ENCODE assay signal across 28 mouse cellular contexts in genomic region chr7:100744372-100744771, GRCm38 (mm10). TPM values are rescaled to one million over a fixed set of nuclear protein-coding genes. Genes with fewer than 3 reads are reported as not detected.
A peak's percentile ranks its signal among the peaks of the same experiment; 100 is the strongest.
DNase-seq lines count a peak whose midpoint lies in the region; ATAC-seq and TF ChIP-seq lines count a peak whose summit lies in the region.
"Had no signal": no experiment of that assay in that cellular context is flagged by ENCODE, and none has a peak within 500 bp of the region (broad histone marks: within the 10 kb centered on the region; RNA-seq: fewer than 3 reads in every experiment).

No protein-coding gene starts in this region.

- no peak overlapping the region for H3K9ac ChIP-seq in forebrain, embryonic 15.5 days (replicated peaks)
- H3K9ac ChIP-seq in forebrain, embryonic 13.5 days: no peak overlapping the region
- H3K9ac ChIP-seq in neural tube, embryonic 15.5 days (replicated peaks): no peak overlapping the region
- H3K9ac ChIP-seq: heart, embryonic 12.5 days; hindbrain, embryonic 13.5 days; liver, embryonic 14.5 days; midbrain, embryonic 15.5 days had no signal

- no peak overlapping the region for H3K4me3 ChIP-seq in forebrain, embryonic 15.5 days
- H3K4me3 ChIP-seq in forebrain, embryonic 13.5 days: no peak overlapping the region
- H3K4me3 ChIP-seq in layer of hippocampus, adult 2 months: no peak overlapping the region
- H3K4me3 ChIP-seq in neural tube, embryonic 15.5 days (replicated peaks): no peak overlapping the region
- H3K4me3 ChIP-seq: heart, adult 2 months; heart, embryonic 12.5 days; hindbrain, embryonic 13.5 days; midbrain, embryonic 15.5 days had no signal

- H3K27ac ChIP-seq in forebrain, embryonic 15.5 days (replicated peaks): peak overlapping the region; percentile 74
- no peak overlapping the region for H3K27ac ChIP-seq in forebrain, embryonic 13.5 days
- H3K27ac ChIP-seq in layer of hippocampus, adult 2 months: peak overlapping the region; percentile 56
- H3K27ac ChIP-seq in neural tube, embryonic 15.5 days (replicated peaks): peak overlapping the region; percentile 35; the same call in 1 of the 2 replicates
- H3K27ac ChIP-seq: heart, adult 2 months; hindbrain, embryonic 13.5 days; liver, embryonic 14.5 days; macrophage; midbrain, embryonic 15.5 days had no signal

- no peak overlapping the region for H3K4me2 ChIP-seq in forebrain, embryonic 15.5 days (replicated peaks)
- H3K4me2 ChIP-seq in forebrain, embryonic 13.5 days: no peak overlapping the region
- no peak overlapping the region for H3K4me2 ChIP-seq in neural tube, embryonic 15.5 days
- H3K4me2 ChIP-seq: heart, embryonic 12.5 days; hindbrain, embryonic 13.5 days; midbrain, embryonic 15.5 days had no signal

- no peak for TF ChIP-seq CTCF in layer of hippocampus, adult 2 months (conservative IDR thresholded peaks at IDR 0.05)

- 69% methylated on average over 2 of the region's 2 CpGs for WGBS in forebrain, embryonic 15.5 days
- 77% methylated on average over 2 of the region's 2 CpGs for WGBS in forebrain, embryonic 13.5 days
- 67% methylated on average over 2 of the region's 2 CpGs for WGBS in neural tube, embryonic 15.5 days

- peak; percentile 50 to 65 for DNase-seq in layer of hippocampus, adult 2 months (ENCODE audit: low spot score in 2 of 2)
- DNase-seq in layer of hippocampus, postnatal 10 days (ENCODE audit: low spot score in 2 of 2): no peak
- DNase-seq in brain, adult 2 months (ENCODE audit: low read depth, low spot score): peak; percentile 56
- no peak for DNase-seq in kidney, postnatal 14 days
- DNase-seq: adrenal gland, adult 8-10 months; cerebellum, adult 11 months; cerebellum, adult 9-10 months; cerebellum, postnatal 36 days; heart, adult 2 months; heart, postnatal 4 days; kidney, adult 8-10 months; kidney, postnatal 10 days; liver; lung, adult 2 months; lung, postnatal 10 days; right cerebral cortex, postnatal 14 days; thymus, adult 2 months; thymus, postnatal 36 days had no signal

- 0 out of 2 replicates have a peak, but pooled peaks have one; percentile 46 for ATAC-seq in forebrain, embryonic 15.5 days (replicated peaks)
- no peak for ATAC-seq in forebrain, embryonic 13.5 days
- no peak for ATAC-seq in neural tube, embryonic 15.5 days (ENCODE audit: low FRiP score)
- ATAC-seq: intestine, embryonic 16.5 days; midbrain, embryonic 15.5 days had no signal

- H3K4me1 ChIP-seq in forebrain, embryonic 15.5 days: peaks cover 17% of the 10 kb centered on the region
- H3K4me1 ChIP-seq in forebrain, embryonic 13.5 days: no peaks in the 10 kb centered on the region
- H3K4me1 ChIP-seq in neural tube, embryonic 15.5 days: peaks cover 5% of the 10 kb centered on the region
- H3K4me1 ChIP-seq: midbrain, embryonic 15.5 days had no signal

- H3K27me3 ChIP-seq in forebrain, embryonic 15.5 days: no peaks in the 10 kb centered on the region
- no peaks in the 10 kb centered on the region for H3K27me3 ChIP-seq in forebrain, embryonic 13.5 days
- H3K27me3 ChIP-seq in neural tube, embryonic 15.5 days (replicated peaks): no peaks in the 10 kb centered on the region
- H3K27me3 ChIP-seq: heart, embryonic 12.5 days; hindbrain, embryonic 13.5 days; midbrain, embryonic 15.5 days had no signal

- H3K36me3 ChIP-seq in forebrain, embryonic 15.5 days: no peaks in the 10 kb centered on the region
- H3K36me3 ChIP-seq in forebrain, embryonic 13.5 days (ENCODE audit: poor library complexity, severe bottlenecking): no peaks in the 10 kb centered on the region
- no peaks in the 10 kb centered on the region for H3K36me3 ChIP-seq in neural tube, embryonic 15.5 days
- H3K36me3 ChIP-seq: G1E; heart, embryonic 12.5 days; hindbrain, embryonic 13.5 days; midbrain, embryonic 15.5 days had no signal

- no peaks in the 10 kb centered on the region for H3K9me3 ChIP-seq in forebrain, embryonic 15.5 days
- no peaks in the 10 kb centered on the region for H3K9me3 ChIP-seq in forebrain, embryonic 13.5 days (replicated peaks)
- H3K9me3 ChIP-seq in neural tube, embryonic 15.5 days (replicated peaks): no peaks in the 10 kb centered on the region
- H3K9me3 ChIP-seq: G1E; heart, embryonic 12.5 days; hindbrain, embryonic 13.5 days; midbrain, embryonic 15.5 days had no signal

RNA-seq across cellular contexts. Expression of gene Fam168a, which starts 37.9 kb away (rescaled TPM):
- 115 and 116 TPM in 2 replicates for polyA plus RNA-seq in forebrain, embryonic 15.5 days (2015; fragmentation: Nextera tagmentation; extraction: Ambion mirVana)
- polyA plus RNA-seq in forebrain, embryonic 13.5 days (2015; fragmentation: Nextera tagmentation; extraction: Ambion mirVana): 80.0 and 85.9 TPM in 2 replicates
- 100 to 1,000 TPM; 220 to 229 TPM for total RNA-seq in layer of hippocampus, adult 2 months (2021)
- total RNA-seq in layer of hippocampus, postnatal 10 days (2021): 100 to 1,000 TPM; 228 to 260 TPM
- polyA plus RNA-seq in neural tube, embryonic 15.5 days (2015; fragmentation: Nextera tagmentation; extraction: Ambion mirVana): 108 and 119 TPM in 2 replicates

Comparison
In these comparisons a context has a peak if more than half of its experiments do, and no peak if none do; other contexts are left out.
1. DNase-seq: peak in layer of hippocampus, adult 2 months (2 of 2) and brain, adult 2 months (single experiment); none in layer of hippocampus, postnatal 10 days (0 of 2) and kidney, postnatal 14 days (single experiment).